Mouse (Mus musculus): Measurements from ENCODE around the gene Zfp748.

Zfp748 gene

DNA sequence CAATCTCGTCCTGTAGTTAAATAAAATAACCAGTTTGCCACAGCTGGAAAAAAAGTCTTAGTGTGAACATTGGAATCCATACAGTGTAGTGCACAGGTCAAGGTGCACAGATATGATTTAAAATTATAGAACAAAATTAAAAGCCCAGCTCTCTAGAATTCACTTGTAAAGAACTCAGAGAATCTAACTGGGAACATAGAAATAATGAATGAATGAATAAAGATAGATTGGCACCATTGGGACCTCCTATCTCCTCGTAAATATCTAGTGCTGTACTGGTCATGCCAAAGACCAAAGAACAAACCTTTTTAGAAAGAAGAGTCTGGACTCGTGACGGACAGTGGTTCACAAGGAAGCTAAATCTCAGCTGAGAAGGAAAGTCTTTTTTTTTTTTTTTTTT lies at the start of gene Zfp748:
Zfp748 (minus strand) TSS at position 101 of the 400 bp plus-strand sequence.
- DNase-seq (ENCODE audit: low spot score), result no peak

DNA sequence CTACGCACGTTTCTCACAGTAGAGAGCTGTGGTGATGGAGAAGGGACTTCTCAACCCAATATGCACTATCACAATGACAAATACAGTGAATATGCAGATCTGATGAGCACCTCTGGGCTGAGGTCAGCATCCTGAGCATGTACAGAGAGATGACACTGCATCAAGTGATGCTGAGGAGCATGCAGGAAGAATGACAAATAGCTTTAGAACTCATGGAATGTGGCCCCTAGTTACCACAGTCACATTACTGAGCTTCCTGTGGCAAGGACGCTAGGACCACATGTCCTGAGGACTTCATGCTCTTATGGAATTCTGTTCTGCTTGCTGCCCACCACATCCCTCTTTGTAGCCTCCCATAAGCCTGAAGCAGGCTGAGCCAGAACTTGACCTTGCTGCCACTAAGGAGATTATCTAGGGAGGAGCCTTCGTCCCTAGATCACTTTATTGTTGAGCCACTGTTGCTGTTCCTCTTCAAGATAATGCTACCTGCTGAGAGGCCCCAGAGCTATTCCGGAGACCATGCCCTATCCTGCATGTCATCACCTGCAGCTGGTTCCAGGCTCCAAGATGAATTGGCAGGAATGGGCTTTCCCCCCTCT lies 19.1 kb upstream of the Zfp748 start:
- no peak for DNase-seq (ENCODE audit: low spot score)

DNA sequence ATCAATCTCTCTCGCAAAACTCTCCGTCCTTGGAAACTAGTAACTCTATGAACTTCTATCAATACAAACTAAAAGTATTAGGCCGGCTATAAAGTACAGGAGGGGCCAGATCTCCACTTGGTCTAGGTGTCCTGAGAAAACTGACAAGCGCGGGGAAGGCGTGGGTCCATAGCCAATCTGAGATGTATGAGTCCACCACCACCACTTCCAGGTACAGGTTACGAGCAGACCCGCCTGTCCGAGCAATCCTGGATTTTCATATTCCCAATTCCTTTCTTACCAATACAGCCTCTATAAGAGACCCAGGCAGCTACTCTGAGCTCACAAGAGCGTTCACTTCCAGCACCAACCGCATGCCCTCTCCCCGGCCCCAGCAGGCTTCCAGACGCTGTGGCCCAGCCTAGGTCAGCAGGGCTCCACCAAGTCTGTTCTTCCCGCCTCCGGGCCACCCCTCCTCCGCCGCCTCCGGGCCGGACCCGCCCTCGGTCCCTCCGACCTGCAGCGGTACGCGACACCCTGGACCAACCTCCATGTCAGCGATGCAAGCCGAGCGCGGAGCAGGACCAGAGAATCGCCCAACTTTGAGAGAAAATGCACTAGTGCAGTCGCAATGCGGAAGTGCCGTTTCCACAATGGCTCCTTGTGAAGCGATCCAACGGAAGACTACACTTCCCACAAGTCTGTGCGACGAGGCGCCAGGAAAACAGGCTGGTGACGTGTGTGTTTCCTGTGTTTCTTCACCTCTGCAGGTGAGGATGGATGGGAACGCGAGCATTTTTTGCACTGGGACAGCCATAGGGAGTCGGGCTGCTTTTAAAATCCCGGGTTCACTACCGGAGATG lies 904 bp downstream of the Zfp748 start:
- peak; percentile 25 for DNase-seq (ENCODE audit: low spot score)

DNA sequence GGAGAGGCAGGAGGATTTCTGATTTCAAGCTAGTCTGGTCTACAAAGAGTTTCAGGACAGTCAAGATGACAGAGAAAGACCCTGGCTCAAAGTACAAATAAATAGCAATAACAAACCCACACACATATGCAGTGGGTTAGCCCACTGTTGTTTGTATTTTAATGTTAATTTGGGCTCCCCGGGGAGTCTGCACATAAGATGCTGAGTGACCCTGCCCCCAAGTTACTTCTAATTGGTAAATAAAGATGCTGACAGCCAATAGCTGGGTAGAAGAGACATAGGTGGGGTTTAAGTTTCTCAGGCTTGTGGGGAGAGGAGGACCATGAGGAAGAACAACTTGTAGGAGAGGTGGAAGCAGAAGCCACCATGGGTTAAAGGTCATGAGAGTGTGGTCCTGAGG lies 7.7 kb downstream of the Zfp748 start:
- DNase-seq (ENCODE audit: low spot score), result no peak

DNA sequence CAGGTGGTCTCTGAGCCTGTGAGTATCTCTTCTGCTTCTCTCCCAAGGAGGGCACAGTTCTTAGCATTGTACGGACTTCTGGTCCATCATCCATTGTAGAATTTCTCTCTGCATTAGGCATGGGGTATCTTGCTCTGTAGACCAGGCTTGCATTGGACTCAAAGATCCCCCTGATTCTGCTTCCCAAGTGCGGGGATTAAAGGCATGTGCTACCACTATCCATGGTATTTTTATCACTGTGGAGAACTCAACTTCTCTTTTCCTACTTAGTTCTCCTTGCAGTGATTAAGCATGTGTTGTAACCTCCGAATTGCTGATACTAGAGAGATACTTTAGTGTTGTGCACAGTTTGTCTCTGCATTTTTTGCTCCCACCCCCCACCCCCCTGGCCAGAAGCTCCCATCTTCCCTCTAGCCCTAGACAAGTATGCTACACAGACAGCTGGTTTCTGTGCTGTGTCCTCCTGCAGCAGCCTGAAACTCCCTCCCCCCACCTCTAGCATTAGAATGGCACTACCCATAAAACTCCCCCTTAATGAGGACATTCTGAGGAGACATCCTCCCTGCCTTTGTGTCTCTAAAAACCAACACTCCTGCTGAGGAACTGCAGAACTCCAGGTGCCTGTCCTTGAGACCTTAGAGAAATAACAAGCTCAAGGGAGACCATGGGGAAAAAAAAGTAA lies 26.4 kb downstream of the Zfp748 start:
- no peak for DNase-seq (ENCODE audit: low spot score)

DNA sequence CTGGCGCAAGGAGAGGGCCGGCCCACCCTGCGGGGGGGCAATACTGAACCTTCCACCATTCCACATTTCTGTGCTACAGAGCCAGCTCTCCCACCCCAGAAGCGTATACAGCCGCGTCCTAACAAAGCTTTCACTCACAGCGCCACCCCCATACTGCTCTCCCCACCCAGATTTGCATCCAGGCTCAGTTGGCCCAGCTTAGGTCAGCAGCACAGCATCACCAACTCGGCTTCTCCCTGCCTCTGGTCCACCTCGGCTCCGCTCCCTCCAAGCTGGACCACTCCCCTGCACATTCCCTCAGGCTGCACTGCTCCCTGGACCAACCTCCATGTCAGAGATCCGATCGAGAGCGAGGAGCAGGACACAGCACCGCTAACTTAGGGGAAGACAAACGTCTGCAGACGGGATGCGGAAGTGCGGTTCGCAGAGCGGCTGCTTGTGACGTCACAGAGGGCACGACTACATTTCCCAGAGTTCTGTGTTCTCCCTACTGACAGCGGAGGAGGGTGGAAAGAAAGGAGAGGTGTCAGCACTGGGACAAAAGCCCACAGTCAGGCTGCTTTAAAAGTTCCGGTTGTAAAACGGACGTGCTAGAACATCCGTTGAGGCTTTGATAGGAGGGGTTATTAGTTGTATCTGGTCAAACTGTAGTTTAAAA lies 27.7 kb downstream of the Zfp748 start, which contains the start of the genes Gm26965 and Zfp87:
Gm26965 (minus strand) TSS at position 399 of the 658 bp plus-strand sequence.
Zfp87 (minus strand) TSS at position 425 of the 658 bp plus-strand sequence.
- peak; percentile 52 for DNase-seq (ENCODE audit: low spot score)

DNA sequence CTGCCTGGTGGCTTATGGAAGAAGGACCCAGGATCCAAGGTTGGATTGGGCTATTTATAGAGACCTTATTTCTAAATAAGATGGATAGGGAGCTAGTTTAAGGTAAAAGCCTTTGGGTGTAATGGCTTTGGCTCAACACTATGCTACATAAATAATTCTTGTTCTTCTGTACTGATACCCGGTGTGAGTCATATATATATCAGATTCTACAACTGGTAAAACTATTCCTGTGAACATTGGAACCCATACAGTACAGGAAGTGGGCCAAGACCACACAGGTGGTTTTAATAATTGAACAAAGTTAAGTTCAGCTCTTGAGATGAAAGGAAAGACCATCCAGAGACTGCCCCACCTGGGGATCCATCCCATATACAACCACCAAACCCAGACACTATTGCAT lies 52.7 kb downstream of the Zfp748 start:
- DNase-seq (ENCODE audit: low spot score), result no peak

DNA sequence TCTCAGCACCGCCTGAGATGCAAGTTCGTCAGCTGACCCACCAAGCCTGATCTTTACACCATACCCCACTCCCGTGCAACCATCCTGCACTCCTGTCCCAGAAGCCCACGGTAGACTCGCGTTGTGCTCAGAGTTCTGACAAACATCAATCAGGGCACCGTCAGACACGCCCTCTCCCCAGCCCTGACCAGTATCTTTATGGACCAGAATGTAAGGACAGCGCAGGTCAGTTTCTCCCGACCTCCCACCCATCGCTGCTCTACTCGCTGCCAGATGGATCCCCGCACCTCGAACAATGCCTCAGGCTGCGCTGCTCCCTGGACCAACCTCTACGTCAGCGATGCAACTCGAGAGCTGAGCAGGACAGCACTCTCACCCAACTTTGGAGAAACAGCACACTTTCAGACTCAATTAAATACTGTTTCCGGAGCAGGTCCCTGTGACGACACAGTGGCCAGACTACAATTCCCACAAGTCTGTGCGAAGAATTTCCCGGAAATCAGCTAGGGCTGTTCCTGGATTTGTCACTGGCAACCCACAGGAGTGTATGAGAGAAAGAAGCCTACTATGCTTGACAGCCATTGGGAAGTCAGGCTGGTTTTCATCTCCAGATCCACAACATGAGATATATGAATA lies 53.4 kb downstream of the Zfp748 start, which contains the start of gene Zfp58:
Zfp58 (minus strand) TSS at position 472 of the 636 bp plus-strand sequence.
- DNase-seq (ENCODE audit: low spot score), result peak; percentile 23

DNA sequence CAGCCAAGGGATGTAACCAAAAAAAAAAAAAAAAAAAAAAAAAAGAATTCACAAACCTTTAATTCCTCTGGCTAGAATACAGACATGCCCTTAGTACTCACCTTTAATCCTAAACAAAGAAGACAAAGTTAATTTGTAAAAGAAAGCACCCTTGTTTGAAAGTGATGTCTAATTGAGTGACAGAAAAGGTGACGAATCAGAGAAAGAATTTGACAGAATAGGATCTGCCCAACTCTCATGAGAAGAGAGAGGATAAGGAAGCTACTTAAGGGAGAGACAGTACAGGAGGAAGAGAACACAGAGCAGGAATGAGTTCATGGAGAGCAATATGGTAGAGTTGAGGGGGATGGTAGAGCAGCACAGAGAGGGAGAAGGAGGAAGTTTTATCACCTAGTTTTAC lies 58.0 kb downstream of the Zfp748 start:
- no peak for DNase-seq (ENCODE audit: low spot score)

All from urinary bladder, postnatal 10 days (tissue).